Mouse (Mus musculus) forebrain, embryonic 13.5 days (tissue): ENCODE data around the gene Ube2q1. TPM values are rescaled to one million over a fixed set of nuclear protein-coding genes. Genes with fewer than 3 reads are reported as not detected.

Source experiments
- ATAC-seq: fragments of 200-750 bp; cut with Nextera tagmentation; 2 replicates; pipeline ENCODE4 v1.8.0; 2017
- H3K27ac ChIP-seq: fragments of 300-500 bp; sonication (generic); 2 replicates; pipeline ENCODE4 v1.5.1; 2015; ENCODE audit warnings: inconsistent platforms, mild to moderate bottlenecking, moderate library complexity
- H3K27me3 ChIP-seq: fragments of 300-500 bp; sonication (generic); 2 replicates; pipeline ENCODE4 v1.6.1; 2015; ENCODE audit warnings: mild to moderate bottlenecking, inconsistent platforms
- H3K36me3 ChIP-seq: fragments of 300-500 bp; sonication (generic); 2 replicates; pipeline ENCODE4 v1.6.1; 2015; ENCODE audit warnings: mild to moderate bottlenecking, inconsistent platforms; ENCODE audit not compliant: poor library complexity, severe bottlenecking
- H3K4me1 ChIP-seq: fragments of 300-500 bp; sonication (generic); 2 replicates; pipeline ENCODE4 v1.6.1; 2015; ENCODE audit warnings: inconsistent platforms
- H3K4me2 ChIP-seq: fragments of 300-500 bp; sonication (generic); 2 replicates; pipeline ENCODE4 v1.6.1; 2015; ENCODE audit warnings: inconsistent platforms, mild to moderate bottlenecking, moderate library complexity
- H3K4me3 ChIP-seq: fragments of 300-500 bp; sonication (generic); 2 replicates; pipeline ENCODE4 v1.5.1; 2015; ENCODE audit warnings: mild to moderate bottlenecking, inconsistent platforms
- H3K9ac ChIP-seq: fragments of 300-500 bp; sonication (generic); 2 replicates; pipeline ENCODE4 v1.6.1; 2015; ENCODE audit warnings: mild to moderate bottlenecking, inconsistent platforms
- H3K9me3 ChIP-seq: fragments of 300-500 bp; sonication (generic); replicated peaks from 2 replicates; pipeline ENCODE4 v1.6.1; 2016; ENCODE audit warnings: inconsistent platforms
- WGBS: fragments of 180-500 bp; shearing (Covaris S2); methylation state at CpG from one replicate; pipeline ENCODE4 v1.1.7; 2015; 5-methylcytosine and 5-hydroxymethylcytosine counted together
- polyA plus RNA-seq: library from polyadenylated mRNA; unstranded; fragments of >200 nt; fragmentation: Nextera tagmentation; extraction: Ambion mirVana; gene quantifications from 2 replicates; pipeline ENCODE4 v1.2.1, GENCODE M21; 2015

Gene Ube2q1
- polyA plus RNA-seq, 1 experiment from 2014 or later, result 14.1 TPM

DNA sequence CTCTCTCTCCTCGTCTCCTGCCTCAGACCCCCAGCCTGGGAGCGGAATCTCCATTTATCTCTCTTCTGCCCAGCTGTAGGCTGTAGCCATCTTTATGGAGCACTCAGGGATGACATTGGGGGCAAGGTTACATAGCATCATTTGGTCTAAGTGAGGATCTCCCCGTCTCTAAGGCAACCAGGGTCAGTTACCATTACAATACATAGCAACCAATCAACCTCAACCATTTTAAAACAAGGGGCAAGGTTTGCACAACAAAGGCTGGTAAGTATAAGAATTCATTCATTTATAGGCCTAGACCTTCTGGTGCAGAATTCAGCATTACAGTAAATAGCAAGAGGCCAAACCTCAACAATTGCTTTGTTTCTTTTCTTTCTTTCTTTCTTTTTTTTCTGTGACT, 52.9 kb downstream of the Ube2q1 start:
- no peak overlapping the region for H3K27ac ChIP-seq
- 76% methylated on average over 3 of the region's 3 CpGs for WGBS
- peaks cover 6% of the 10 kb centered on the region for H3K4me1 ChIP-seq
- peaks cover 33% of the 10 kb centered on the region for H3K27me3 ChIP-seq
- no peak overlapping the region for H3K4me3 ChIP-seq
- no peaks in the 10 kb centered on the region for H3K36me3 ChIP-seq
- no peak for ATAC-seq
- no peak overlapping the region for H3K4me2 ChIP-seq
- no peak overlapping the region for H3K9ac ChIP-seq
- no peaks in the 10 kb centered on the region for H3K9me3 ChIP-seq

DNA sequence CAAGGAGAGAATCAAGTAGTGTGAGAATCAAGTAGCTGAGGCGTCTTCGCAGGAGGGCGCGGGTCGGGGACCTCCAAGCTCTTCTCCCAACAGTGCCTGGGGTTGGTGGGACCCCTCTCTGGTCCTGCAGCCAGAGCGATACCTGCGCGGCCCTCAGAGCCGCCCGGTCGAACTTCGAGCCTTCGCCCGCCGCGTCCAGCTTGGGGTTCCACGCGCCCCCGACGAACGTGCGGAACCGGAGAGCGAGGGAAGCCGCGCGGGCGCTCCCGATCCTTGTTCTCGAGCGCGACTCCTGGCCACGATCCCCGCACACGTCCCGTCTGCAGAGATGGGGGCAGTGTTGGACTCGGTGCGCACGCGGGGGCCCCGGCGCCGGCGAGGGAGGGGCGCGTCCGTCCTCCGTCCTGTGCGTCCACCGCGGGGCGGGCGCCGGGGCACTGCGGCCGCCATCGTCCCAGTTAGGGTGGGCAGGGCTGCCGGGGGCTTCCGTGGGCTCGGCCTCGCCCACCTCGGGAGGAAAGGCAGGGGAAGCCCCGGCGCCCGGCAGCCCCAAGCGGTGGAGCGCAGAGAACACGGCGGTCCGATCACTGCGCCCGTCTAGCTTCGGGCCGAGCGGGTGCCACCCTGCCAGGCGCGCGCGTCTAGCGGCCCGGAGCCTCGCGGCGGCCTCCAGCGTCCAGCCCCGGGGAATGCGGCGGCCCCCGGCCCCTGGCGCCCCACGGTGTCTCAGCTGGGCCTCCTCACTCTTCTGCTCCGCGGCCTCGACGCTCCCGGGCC, 57.6 kb downstream of the Ube2q1 start, which contains the start of gene She:
Gene She, plus strand, starts transcription at position 556 of the 777 bp plus-strand sequence.
- H3K4me1 ChIP-seq, result peaks cover 11% of the 10 kb centered on the region
- peak within 1 kb of the TSS; percentile 38 for H3K4me3 ChIP-seq
- no peaks in the 10 kb centered on the region for H3K9me3 ChIP-seq
- peak within 1 kb of the TSS; percentile 58 for H3K4me2 ChIP-seq
- H3K9ac ChIP-seq, result peak within 1 kb of the TSS; percentile 34; the same call in 1 of the 2 replicates
- no peak for ATAC-seq
- no peak within 1 kb of the TSS for H3K27ac ChIP-seq
- 2% methylated on average over 71 of the region's 96 CpGs for WGBS
- H3K27me3 ChIP-seq, result peaks cover 72% of the 10 kb centered on the region
- H3K36me3 ChIP-seq, result no peaks in the 10 kb centered on the region

Other genes starting within 250 kb of the Ube2q1 start
- gene Adar, start 58.6 kb upstream of the Ube2q1 start, polyA plus RNA-seq, result 15.6 and 19.0 TPM in 2 replicates
- 18.6 and 20.6 TPM in 2 replicates for gene Chrnb2, start 9.0 kb upstream of the Ube2q1 start, polyA plus RNA-seq
- gene She, start 57.8 kb downstream of the Ube2q1 start, polyA plus RNA-seq, result 1.2 TPM in 2 replicates
- 0.25 and 0.36 TPM in 2 replicates for gene Il6ra, start 139.6 kb downstream of the Ube2q1 start, polyA plus RNA-seq
- gene Atp8b2, start 189.9 kb downstream of the Ube2q1 start, polyA plus RNA-seq, result 10.2 and 11.3 TPM in 2 replicates
- gene Hax1, start 225.2 kb downstream of the Ube2q1 start, polyA plus RNA-seq, result 162 and 167 TPM in 2 replicates